Comparison of ENCODE assay signal across 8 mouse cellular contexts in the genomic region with DNA sequence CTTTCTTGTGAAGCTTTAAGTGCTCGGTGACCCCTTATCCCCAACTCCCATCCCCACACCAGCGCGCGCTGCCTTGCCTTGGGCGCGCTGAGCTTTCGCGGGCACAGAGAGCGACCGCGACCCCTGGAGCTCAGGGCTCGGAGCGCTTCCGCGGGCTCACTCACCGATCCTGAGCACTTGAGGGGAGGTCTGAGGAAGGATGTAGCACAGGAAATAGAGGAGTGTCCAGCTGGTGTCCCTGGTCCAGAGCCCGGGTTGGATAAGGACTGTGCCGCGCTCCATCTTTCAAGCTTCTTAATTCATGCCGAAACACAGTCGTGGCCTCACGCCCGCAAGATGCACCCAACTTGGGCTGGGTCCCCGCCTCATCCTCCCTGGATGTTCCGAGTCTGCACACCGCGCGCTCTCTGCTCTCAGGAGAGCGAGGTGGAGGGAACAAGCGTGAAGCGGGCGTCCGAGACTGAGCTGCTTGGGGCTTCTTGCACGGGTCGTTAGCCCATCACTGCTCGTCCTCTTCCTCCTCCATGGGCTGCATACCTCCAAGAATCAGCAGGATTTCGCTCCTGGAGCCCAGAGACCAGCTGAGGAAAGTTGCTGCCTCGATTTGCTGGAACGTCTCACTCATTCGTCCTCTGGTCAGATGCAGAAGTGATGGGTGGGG. TPM values are rescaled to one million over a fixed set of nuclear protein-coding genes. Genes with fewer than 3 reads are reported as not detected.
DNase-seq lines count a peak whose midpoint lies in the region; ATAC-seq and TF ChIP-seq lines count a peak whose summit lies in the region.

No protein-coding gene starts in this region.

- peak; percentile 3 to 14 for DNase-seq in cerebellum, adult 2 months
- no peak for DNase-seq in cerebellum, adult 9-10 months
- DNase-seq in lung, postnatal 25 days (ENCODE audit: low spot score): no peak
- DNase-seq in hindbrain, postnatal 0 days (ENCODE audit: low spot score): peak; percentile 50
- DNase-seq in neural tube, embryonic 11.5 days (ENCODE audit: low spot score): peak; percentile 66
- DNase-seq in urinary bladder, adult 18-20 months (ENCODE audit: low spot score in 2 of 2): no peak
- no peak for DNase-seq in layer of hippocampus, postnatal 14 days (ENCODE audit: low spot score in 2 of 2)

- no peaks in the 10 kb centered on the region for H3K9me3 ChIP-seq in lung, embryonic 16.5 days (ENCODE audit: control insufficient read depth, low read length)
- H3K9me3 ChIP-seq in hindbrain, postnatal 0 days (ENCODE audit: low read length): no peaks in the 10 kb centered on the region
- no peaks in the 10 kb centered on the region for H3K9me3 ChIP-seq in neural tube, embryonic 11.5 days (ENCODE audit: control insufficient read depth, low read length)

- H3K4me2 ChIP-seq in lung, embryonic 16.5 days (ENCODE audit: low read depth, low read length): peak overlapping the region; percentile 57
- peak overlapping the region; percentile 85 for H3K4me2 ChIP-seq in hindbrain, postnatal 0 days (ENCODE audit: low read depth, low read length)
- H3K4me2 ChIP-seq in neural tube, embryonic 11.5 days (ENCODE audit: low read depth): peak overlapping the region; percentile 94

- H3K27me3 ChIP-seq in cerebellum, adult 2 months (ENCODE audit: control insufficient read depth, insufficient read depth, low read length): no peaks in the 10 kb centered on the region
- H3K27me3 ChIP-seq in lung, embryonic 16.5 days (ENCODE audit: control insufficient read depth, insufficient read depth, low read depth, low read length): peaks cover 29% of the 10 kb centered on the region
- no peaks in the 10 kb centered on the region for H3K27me3 ChIP-seq in hindbrain, postnatal 0 days (ENCODE audit: insufficient read depth, low read length)
- peaks cover 9% of the 10 kb centered on the region; the same call in 1 of the 2 replicates for H3K27me3 ChIP-seq in neural tube, embryonic 11.5 days (ENCODE audit: control insufficient read depth, insufficient read depth, low read length)

- TF ChIP-seq POLR2A in cerebellum, adult 2 months (IDR thresholded peaks at IDR 0.05; ENCODE audit: borderline replicate concordance, insufficient read depth, low read length): no peak

- H3K36me3 ChIP-seq in lung, embryonic 16.5 days (ENCODE audit: control insufficient read depth, insufficient read depth, low read length): no peaks in the 10 kb centered on the region
- H3K36me3 ChIP-seq in hindbrain, postnatal 0 days (ENCODE audit: insufficient read depth, low read length): no peaks in the 10 kb centered on the region
- no peaks in the 10 kb centered on the region for H3K36me3 ChIP-seq in neural tube, embryonic 11.5 days (ENCODE audit: control insufficient read depth, insufficient read depth, low read length)

- no peaks in the 10 kb centered on the region for H3K4me1 ChIP-seq in cerebellum, adult 2 months (ENCODE audit: control insufficient read depth, insufficient read depth, low read length)
- H3K4me1 ChIP-seq in lung, embryonic 16.5 days (replicated peaks; ENCODE audit: control insufficient read depth, insufficient read depth, low read length): peaks cover 4% of the 10 kb centered on the region; the same call in 1 of the 2 replicates
- H3K4me1 ChIP-seq in hindbrain, postnatal 0 days (ENCODE audit: insufficient read depth, low read length): no peaks in the 10 kb centered on the region
- no peaks in the 10 kb centered on the region for H3K4me1 ChIP-seq in neural tube, embryonic 11.5 days (ENCODE audit: control insufficient read depth, insufficient read depth, low read length)

- H3K27ac ChIP-seq in cerebellum, adult 2 months (ENCODE audit: insufficient read depth, low read length): no peak overlapping the region
- no peak overlapping the region for H3K27ac ChIP-seq in lung, embryonic 16.5 days (ENCODE audit: low read length)
- H3K27ac ChIP-seq in hindbrain, postnatal 0 days: peak overlapping the region; percentile 45; the same call in 1 of the 2 replicates
- no peak overlapping the region for H3K27ac ChIP-seq in neural tube, embryonic 11.5 days (ENCODE audit: low read depth, low read length)

- H3K4me3 ChIP-seq in cerebellum, adult 2 months (replicated peaks; ENCODE audit: insufficient read depth, low read depth, low read length): peak overlapping the region; percentile 59
- peak overlapping the region; percentile 44 for H3K4me3 ChIP-seq in lung, embryonic 16.5 days (ENCODE audit: low read length)
- peak overlapping the region; percentile 53 for H3K4me3 ChIP-seq in hindbrain, postnatal 0 days (ENCODE audit: low read length)
- peak overlapping the region; percentile 43 for H3K4me3 ChIP-seq in neural tube, embryonic 11.5 days (ENCODE audit: low read depth, low read length)

- peak; percentile 31; the same call in 1 of the 2 replicates for ATAC-seq in lung, embryonic 16.5 days (ENCODE audit: low read depth)
- peak; percentile 69 for ATAC-seq in hindbrain, postnatal 0 days
- ATAC-seq in neural tube, embryonic 11.5 days (ENCODE audit: insufficient read depth, low FRiP score, low TSS enrichment): peak; percentile 72

- no peak overlapping the region for H3K9ac ChIP-seq in lung, embryonic 16.5 days (ENCODE audit: low read length)
- peak overlapping the region; percentile 48 for H3K9ac ChIP-seq in hindbrain, postnatal 0 days (replicated peaks; ENCODE audit: low read length)
- peak overlapping the region; percentile 37 for H3K9ac ChIP-seq in neural tube, embryonic 11.5 days (ENCODE audit: low read length)

- WGBS in cerebellum, adult 2 months: under 1% methylated on average over 40 of the region's 40 CpGs
- WGBS in lung, embryonic 16.5 days: under 1% methylated on average over 40 of the region's 40 CpGs
- whole genome bisulfite sequencing in hindbrain, postnatal 0 days: under 1% methylated on average over 40 of the region's 40 CpGs
- under 1% methylated on average over 40 of the region's 40 CpGs for WGBS in neural tube, embryonic 11.5 days

- no peak for TF ChIP-seq CTCF in cerebellum, adult 2 months (IDR thresholded peaks at IDR 0.05; ENCODE audit: borderline replicate concordance, insufficient read depth, low read depth, low read length)
- TF ChIP-seq CTCF in hindbrain, postnatal 0 days (IDR thresholded peaks at IDR 0.05; ENCODE audit: low read depth): peak; percentile 16; the same call in 1 of the 2 replicates

RNA-seq across cellular contexts. Expression of gene Grik1, which starts 0.5 kb away (rescaled TPM):
- polyA plus RNA-seq in cerebellum, adult 2 months (2012; rRNA removed): 16.8 and 16.9 TPM in 2 replicates
- polyA plus RNA-seq in lung, embryonic 16.5 days (2015; fragmentation: Nextera tagmentation; extraction: Ambion mirVana): 0.49 TPM in 2 replicates
- 30.4 and 34.6 TPM in 2 replicates for total RNA-seq in hindbrain, postnatal 0 days (2014; rRNA removed)
- polyA plus RNA-seq in hindbrain, postnatal 0 days (2015; fragmentation: Nextera tagmentation; extraction: Ambion mirVana): 34.3 and 34.5 TPM in 2 replicates
- 2.7 and 3.2 TPM in 2 replicates for polyA plus RNA-seq in neural tube, embryonic 11.5 days (2014; fragmentation: Nextera tagmentation; extraction: Ambion mirVana)
- 10 to 100 TPM; 17.3 to 24.3 TPM for total RNA-seq in layer of hippocampus, postnatal 14 days (2021)

Comparison
In these comparisons a context has a peak if more than half of its experiments do, and no peak if none do; other contexts are left out.
1. DNase-seq: peak in cerebellum, adult 2 months (2 of 2), hindbrain, postnatal 0 days (single experiment) and neural tube, embryonic 11.5 days (single experiment); none in cerebellum, adult 9-10 months (single experiment), lung, postnatal 25 days (single experiment), urinary bladder, adult 18-20 months (0 of 2) and layer of hippocampus, postnatal 14 days (0 of 2).
2. Peak in every context shown above with its lines, with median percentiles within 50 percentile points of each other: H3K4me3 ChIP-seq, ATAC-seq and H3K4me2 ChIP-seq.